Mouse (Mus musculus) limb, embryonic 10.5 days (tissue): Measurements from ENCODE around the gene Sox5. TPM values are rescaled to one million over a fixed set of nuclear protein-coding genes. Genes with fewer than 3 reads are reported as not detected.

Experiments used
- DNase-seq: peaks from one replicate; pipeline ENCODE4 v3.0.0-alpha.2; 2017; ENCODE audit warnings: low spot score
- H3K27ac ChIP-seq: fragments of 300-500 bp; sonication (generic); 2 replicates; pipeline ENCODE4 v1.5.1; 2016; ENCODE audit warnings: mild to moderate bottlenecking
- H3K27me3 ChIP-seq: fragments of 300-500 bp; sonication (generic); 2 replicates; pipeline ENCODE4 v1.6.1; 2016; ENCODE audit warnings: low read depth, mild to moderate bottlenecking; ENCODE audit not compliant: poor library complexity, severe bottlenecking
- H3K36me3 ChIP-seq: fragments of 300-500 bp; sonication (generic); 2 replicates; pipeline ENCODE4 v1.6.1; 2016; ENCODE audit warnings: mild to moderate bottlenecking, moderate library complexity
- H3K4me1 ChIP-seq: fragments of 300-500 bp; sonication (generic); 2 replicates; pipeline ENCODE4 v1.6.1; 2016
- H3K4me3 ChIP-seq: fragments of 300-500 bp; sonication (generic); 2 replicates; pipeline ENCODE4 v1.5.1; 2016; ENCODE audit warnings: mild to moderate bottlenecking, moderate library complexity
- H3K9me3 ChIP-seq: fragments of 300-500 bp; sonication (generic); replicated peaks from 2 replicates; pipeline ENCODE4 v1.6.1; 2016; ENCODE audit warnings: mild to moderate bottlenecking
- WGBS: fragments of 180-500 bp; shearing (Covaris S2); methylation state at CpG from one replicate; pipeline ENCODE4 v1.1.7; 2016; 5-methylcytosine and 5-hydroxymethylcytosine counted together
- polyA plus RNA-seq: library from polyadenylated mRNA; unstranded; fragments of >200 nt; fragmentation: Nextera tagmentation; extraction: Ambion mirVana; gene quantifications from 2 replicates; pipeline ENCODE4 v1.2.1, GENCODE M21; 2016

The Sox5 gene
- polyA plus RNA-seq, 1 experiment from 2014 or later, result 60.8 TPM

- Histone ChIP-seq H3K4me3 (no peak overlapping the region), H3K9me3 (no peaks in the 10 kb centered on the region), H3K27me3 (no peaks in the 10 kb centered on the region), H3K36me3 (no peaks in the 10 kb centered on the region), H3K27ac (peak overlapping the region; percentile 79), H3K4me1 (peaks cover 37% of the 10 kb centered on the region)
- DNase-seq, result no peak
- WGBS, result 58% methylated on average over 7 of the region's 7 CpGs
Measured at GRCm38 (mm10) chr6:144039221-144039620, 742.6 kb downstream of the Sox5 start.

GRCm38 (mm10) chr6:144033191-144033590 lies 748.6 kb downstream of the Sox5 start:
- WGBS, result 91% methylated on average over 2 of the region's 2 CpGs
- no peak overlapping the region for H3K4me3 ChIP-seq
- H3K27me3 ChIP-seq, result no peaks in the 10 kb centered on the region
- no peak for DNase-seq
- H3K4me1 ChIP-seq, result no peaks in the 10 kb centered on the region
- no peaks in the 10 kb centered on the region for H3K9me3 ChIP-seq
- H3K36me3 ChIP-seq, result peaks cover 4% of the 10 kb centered on the region
- H3K27ac ChIP-seq, result no peak overlapping the region

- Histone ChIP-seq H3K27ac (no peak overlapping the region), H3K27me3 (no peaks in the 10 kb centered on the region), H3K4me1 (no peaks in the 10 kb centered on the region), H3K36me3 (peaks cover 23% of the 10 kb centered on the region), H3K9me3 (no peaks in the 10 kb centered on the region), H3K4me3 (no peak overlapping the region)
- DNase-seq, result no peak
Measured at GRCm38 (mm10) chr6:144016929-144017328, 764.8 kb downstream of the Sox5 start.

- no peaks in the 10 kb centered on the region for H3K27me3 ChIP-seq
- WGBS, result 92% methylated on average over 14 of the region's 14 CpGs
- H3K4me1 ChIP-seq, result no peaks in the 10 kb centered on the region
- no peak for DNase-seq
- no peaks in the 10 kb centered on the region for H3K9me3 ChIP-seq
- H3K4me3 ChIP-seq, result no peak overlapping the region
- peaks cover 13% of the 10 kb centered on the region for H3K36me3 ChIP-seq
- H3K27ac ChIP-seq, result no peak overlapping the region
Measured at GRCm38 (mm10) chr6:144011880-144012524, 769.8 kb downstream of the Sox5 start.

GRCm38 (mm10) chr6:144010995-144011394 lies 770.8 kb downstream of the Sox5 start:
- Histone ChIP-seq H3K36me3 (peaks cover 12% of the 10 kb centered on the region), H3K4me1 (no peaks in the 10 kb centered on the region), H3K27me3 (no peaks in the 10 kb centered on the region), H3K4me3 (no peak overlapping the region), H3K27ac (no peak overlapping the region), H3K9me3 (no peaks in the 10 kb centered on the region)
- 77% methylated on average over 3 of the region's 3 CpGs for WGBS
- DNase-seq, result no peak

GRCm38 (mm10) chr6:144010285-144010684 lies 771.5 kb downstream of the Sox5 start:
- Histone ChIP-seq H3K36me3 (peaks cover 10% of the 10 kb centered on the region; the same call in 1 of the 2 replicates), H3K4me1 (no peaks in the 10 kb centered on the region), H3K27ac (no peak overlapping the region), H3K4me3 (no peak overlapping the region), H3K9me3 (no peaks in the 10 kb centered on the region), H3K27me3 (no peaks in the 10 kb centered on the region)
- DNase-seq, result no peak

- H3K36me3 ChIP-seq, result peaks cover 7% of the 10 kb centered on the region; the same call in 1 of the 2 replicates
- H3K27me3 ChIP-seq, result no peaks in the 10 kb centered on the region
- no peak overlapping the region for H3K4me3 ChIP-seq
- no peak for DNase-seq
- no peaks in the 10 kb centered on the region for H3K4me1 ChIP-seq
- 90% methylated on average over 6 of the region's 6 CpGs for WGBS
- no peaks in the 10 kb centered on the region for H3K9me3 ChIP-seq
- H3K27ac ChIP-seq, result no peak overlapping the region
Measured at GRCm38 (mm10) chr6:144005132-144005531, 776.6 kb downstream of the Sox5 start.

- H3K36me3 ChIP-seq, result no peaks in the 10 kb centered on the region
- DNase-seq, result no peak
- H3K27me3 ChIP-seq, result no peaks in the 10 kb centered on the region
- H3K9me3 ChIP-seq, result no peaks in the 10 kb centered on the region
- peaks cover 29% of the 10 kb centered on the region for H3K4me1 ChIP-seq
- no peak overlapping the region for H3K27ac ChIP-seq
- 76% methylated on average over 13 of the region's 13 CpGs for WGBS
- H3K4me3 ChIP-seq, result no peak overlapping the region
Measured at GRCm38 (mm10) chr6:143998201-143998600, 783.6 kb downstream of the Sox5 start.

- Histone ChIP-seq H3K4me3 (no peak overlapping the region), H3K27ac (no peak overlapping the region), H3K36me3 (no peaks in the 10 kb centered on the region), H3K4me1 (peaks cover 29% of the 10 kb centered on the region), H3K9me3 (no peaks in the 10 kb centered on the region), H3K27me3 (no peaks in the 10 kb centered on the region)
- peak; percentile 60 for DNase-seq
- 54% methylated on average over 11 of the region's 11 CpGs for WGBS
Measured at GRCm38 (mm10) chr6:143997616-143998015, 784.2 kb downstream of the Sox5 start.

- no peaks in the 10 kb centered on the region for H3K9me3 ChIP-seq
- WGBS, result 39% methylated on average over 4 of the region's 4 CpGs
- no peak for DNase-seq
Measured at GRCm38 (mm10) chr6:143995046-143995445, 786.7 kb downstream of the Sox5 start.

GRCm38 (mm10) chr6:143987548-143987947 lies 794.2 kb downstream of the Sox5 start:
- no peak for DNase-seq

More at GRCm38 (mm10) chr6:143995046-143995445, 786.7 kb downstream of the Sox5 start:
- Histone ChIP-seq H3K27ac (no peak overlapping the region), H3K36me3 (no peaks in the 10 kb centered on the region), H3K4me1 (peaks cover 34% of the 10 kb centered on the region), H3K4me3 (no peak overlapping the region), H3K27me3 (no peaks in the 10 kb centered on the region)

GRCm38 (mm10) chr6:143980131-143980530 lies 801.6 kb downstream of the Sox5 start:
- 93% methylated on average over 8 of the region's 8 CpGs for WGBS
- H3K4me1 ChIP-seq, result peaks cover 4% of the 10 kb centered on the region; the same call in 1 of the 2 replicates

More at GRCm38 (mm10) chr6:143987548-143987947, 794.2 kb downstream of the Sox5 start:
- peaks cover 9% of the 10 kb centered on the region for H3K4me1 ChIP-seq
- no peak overlapping the region for H3K4me3 ChIP-seq
- no peak overlapping the region for H3K27ac ChIP-seq
- H3K36me3 ChIP-seq, result no peaks in the 10 kb centered on the region
- no peaks in the 10 kb centered on the region for H3K27me3 ChIP-seq
- no peaks in the 10 kb centered on the region for H3K9me3 ChIP-seq

GRCm38 (mm10) chr6:143967724-143968400 lies 813.9 kb downstream of the Sox5 start:
- Histone ChIP-seq H3K27ac (no peak overlapping the region), H3K4me1 (no peaks in the 10 kb centered on the region), H3K27me3 (no peaks in the 10 kb centered on the region), H3K36me3 (peaks cover 9% of the 10 kb centered on the region; the same call in 1 of the 2 replicates), H3K4me3 (no peak overlapping the region), H3K9me3 (no peaks in the 10 kb centered on the region)
- 79% methylated on average over 9 of the region's 9 CpGs for WGBS
- DNase-seq, result no peak

More at GRCm38 (mm10) chr6:143980131-143980530, 801.6 kb downstream of the Sox5 start:
- no peaks in the 10 kb centered on the region for H3K9me3 ChIP-seq
- H3K27ac ChIP-seq, result no peak overlapping the region
- no peak for DNase-seq
- H3K36me3 ChIP-seq, result no peaks in the 10 kb centered on the region
- no peak overlapping the region for H3K4me3 ChIP-seq
- H3K27me3 ChIP-seq, result no peaks in the 10 kb centered on the region
